Mouse (Mus musculus) ovary, postnatal 14 days (tissue): Measurements from ENCODE around the gene Gm17571.

Source experiments
- DNase-seq: peaks from one replicate; pipeline ENCODE4 v3.0.0; 2022; ENCODE audit warnings: low spot score

The Gm17571 gene

GRCm38 (mm10) chr9:13446703-13447285 is at the start of gene Gm17571:
Gm17571 (minus strand) TSS chr9:13446753.
- no peak for DNase-seq

- DNase-seq: no peak
These were observed 49.0 kb upstream of the Gm17571 start for GRCm38 (mm10) chr9:13495530-13495929.

GRCm38 (mm10) chr9:13493746-13494145 is 47.2 kb upstream of the Gm17571 start:
- no peak for DNase-seq

GRCm38 (mm10) chr9:13492807-13493206 is 46.3 kb upstream of the Gm17571 start:
- no peak for DNase-seq

- no peak for DNase-seq
These were observed 45.5 kb upstream of the Gm17571 start for GRCm38 (mm10) chr9:13491854-13492620.

GRCm38 (mm10) chr9:13491107-13491506 is 44.6 kb upstream of the Gm17571 start:
- DNase-seq: no peak

- no peak for DNase-seq
These were observed 39.4 kb upstream of the Gm17571 start for GRCm38 (mm10) chr9:13485914-13486313.

GRCm38 (mm10) chr9:13484267-13485240 is 38.0 kb upstream of the Gm17571 start:
- no peak for DNase-seq

- no peak for DNase-seq
These were observed 36.9 kb upstream of the Gm17571 start for GRCm38 (mm10) chr9:13483199-13484068.

GRCm38 (mm10) chr9:13479275-13479674 is 32.7 kb upstream of the Gm17571 start:
- no peak for DNase-seq

- DNase-seq: no peak
These were observed 28.4 kb upstream of the Gm17571 start for GRCm38 (mm10) chr9:13474951-13475350.

GRCm38 (mm10) chr9:13470013-13470412 is 23.5 kb upstream of the Gm17571 start:
- DNase-seq: no peak

- no peak for DNase-seq
These were observed 22.2 kb upstream of the Gm17571 start for GRCm38 (mm10) chr9:13468778-13469177.

- DNase-seq: no peak
These were observed 21.2 kb upstream of the Gm17571 start for GRCm38 (mm10) chr9:13467745-13468144.

GRCm38 (mm10) chr9:13466816-13467215 is 20.3 kb upstream of the Gm17571 start:
- no peak for DNase-seq

- no peak for DNase-seq
These were observed 19.8 kb upstream of the Gm17571 start for GRCm38 (mm10) chr9:13466351-13466750.

- DNase-seq: no peak
These were observed 18.9 kb upstream of the Gm17571 start for GRCm38 (mm10) chr9:13465358-13466020.

- no peak for DNase-seq
These were observed 14.4 kb upstream of the Gm17571 start for GRCm38 (mm10) chr9:13460926-13461325.

GRCm38 (mm10) chr9:13460012-13460411 is 13.5 kb upstream of the Gm17571 start:
- no peak for DNase-seq

- DNase-seq: no peak
These were observed 12.8 kb upstream of the Gm17571 start for GRCm38 (mm10) chr9:13459371-13459770.

GRCm38 (mm10) chr9:13457774-13458173 is 11.2 kb upstream of the Gm17571 start:
- no peak for DNase-seq
